Mouse (Mus musculus): ENCODE measurements at regions not wholly inside any gene's neighbourhood (a gene's known extent, or its start where the extent isn't known, plus 50 kb on each side); places are given as distances from the start of the nearest gene placed in this dataset.

- DNase-seq (ENCODE audit: low read depth, low spot score), result no peak
- Histone ChIP-seq H3K4me3 (ENCODE audit: control insufficient read depth in 1 of 2, insufficient read depth in 1 of 2, low read depth in 2 of 2, low read length in 2 of 2) (no peak overlapping the region), H3K79me2 (ENCODE audit: control insufficient read depth, insufficient read depth, low read length, poor library complexity) (no peaks in the 10 kb centered on the region), H3K4me1 (ENCODE audit: control insufficient read depth in 1 of 2, insufficient read depth in 2 of 2, low read length in 2 of 2) (no peaks in the 10 kb centered on the region), H3K27ac (ENCODE audit: control insufficient read depth, low read depth, low read length) (no peak overlapping the region), H3K9ac (ENCODE audit: control insufficient read depth, low read depth, low read length, poor library complexity, severe bottlenecking) (no peak overlapping the region), H3K27me3 (ENCODE audit: control insufficient read depth in 1 of 2, insufficient read depth in 2 of 2, low read length in 2 of 2) (no peaks in the 10 kb centered on the region), H3K36me3 (ENCODE audit: control insufficient read depth in 1 of 2, insufficient read depth in 2 of 2, low read length in 2 of 2) (no peaks in the 10 kb centered on the region), H3K9me3 (replicated peaks; ENCODE audit: insufficient read depth, low read length) (no peaks in the 10 kb centered on the region)
- TF ChIP-seq USF2 (IDR thresholded peaks at IDR 0.05; ENCODE audit: borderline replicate concordance in 1 of 2, insufficient read depth in 1 of 2, low read depth in 1 of 2, low read length in 2 of 2), result no peak
- no peak for TF ChIP-seq NRF1 (IDR thresholded peaks at IDR 0.05; ENCODE audit: insufficient read depth, low read depth, low read length, poor library complexity, severe bottlenecking)
- TF ChIP-seq ETS1 (IDR thresholded peaks at IDR 0.05; ENCODE audit: low read depth, low read length), result no peak
- no peak for TF ChIP-seq MEF2A (IDR thresholded peaks at IDR 0.05; ENCODE audit: extremely low read depth, insufficient replicate concordance, low read depth, low read length, poor library complexity, severe bottlenecking)
- TF ChIP-seq TAL1 (IDR thresholded peaks at IDR 0.05; ENCODE audit: low read length), result no peak
- no peak for TF ChIP-seq MAZ (IDR thresholded peaks at IDR 0.05; ENCODE audit: low read depth, low read length)
- no peak for TF ChIP-seq ZMIZ1 (IDR thresholded peaks at IDR 0.05; ENCODE audit: low read depth, low read length)
- no peak for TF ChIP-seq MYB (IDR thresholded peaks at IDR 0.05; ENCODE audit: low read depth, low read length)
- TF ChIP-seq KAT2A (conservative IDR thresholded peaks at IDR 0.05; ENCODE audit: low read depth, low read length), result no peak
- no peak for TF ChIP-seq HCFC1 (IDR thresholded peaks at IDR 0.05; ENCODE audit: low read depth, low read length)
- no peak for TF ChIP-seq MYC (IDR thresholded peaks at IDR 0.05; ENCODE audit: low read depth, low read length)
- no peak for TF ChIP-seq RAD21 (IDR thresholded peaks at IDR 0.05; ENCODE audit: low read depth, low read length)
Measured at GRCm38 (mm10) chr9:83725545-83725944, 80.5 kb downstream of the Elovl4 start.

- no peak overlapping the region for H3K27ac ChIP-seq (ENCODE audit: control insufficient read depth, low read depth, low read length)
- no peaks in the 10 kb centered on the region for H3K36me3 ChIP-seq (ENCODE audit: control insufficient read depth in 1 of 2, insufficient read depth in 2 of 2, low read length in 2 of 2)
- no peaks in the 10 kb centered on the region for H3K27me3 ChIP-seq (ENCODE audit: control insufficient read depth in 1 of 2, insufficient read depth in 2 of 2, low read length in 2 of 2)
Measured at GRCm38 (mm10) chr9:83720982-83721381, 85.1 kb downstream of the Elovl4 start.

More at GRCm38 (mm10) chr9:83720982-83721381, 85.1 kb downstream of the Elovl4 start:
- H3K4me3 ChIP-seq (ENCODE audit: control insufficient read depth in 1 of 2, insufficient read depth in 1 of 2, low read depth in 2 of 2, low read length in 2 of 2), result no peak overlapping the region
- H3K9ac ChIP-seq (ENCODE audit: control insufficient read depth, low read depth, low read length, poor library complexity, severe bottlenecking), result no peak overlapping the region
- no peaks in the 10 kb centered on the region for H3K9me3 ChIP-seq (replicated peaks; ENCODE audit: insufficient read depth, low read length)
- no peak for TF ChIP-seq GATA1 (IDR thresholded peaks at IDR 0.05; ENCODE audit: low read depth, low read length)
- TF ChIP-seq HCFC1 (IDR thresholded peaks at IDR 0.05; ENCODE audit: low read depth, low read length), result no peak
- TF ChIP-seq EP300 (IDR thresholded peaks at IDR 0.05; ENCODE audit: low read depth in 1 of 2, low read length in 2 of 2), result no peak
- TF ChIP-seq TBP (IDR thresholded peaks at IDR 0.05; ENCODE audit: low read depth, low read length), result no peak
- no peak for TF ChIP-seq MXI1 (IDR thresholded peaks at IDR 0.05; ENCODE audit: low read depth, low read length)
- no peak for TF ChIP-seq KAT2A (conservative IDR thresholded peaks at IDR 0.05; ENCODE audit: low read depth, low read length)
- no peak for TF ChIP-seq JUND (IDR thresholded peaks at IDR 0.05; ENCODE audit: low read depth, low read length)
- no peak for TF ChIP-seq TAL1 (IDR thresholded peaks at IDR 0.05; ENCODE audit: low read length)
- TF ChIP-seq GABPA (IDR thresholded peaks at IDR 0.05; ENCODE audit: low read depth, low read length), result no peak
- TF ChIP-seq UBTF (IDR thresholded peaks at IDR 0.05; ENCODE audit: borderline replicate concordance, insufficient read depth, low read depth, low read length), result no peak
- TF ChIP-seq POLR2AphosphoS2 (IDR thresholded peaks at IDR 0.05; ENCODE audit: low read length), result no peak
- no peak for TF ChIP-seq MAFK (IDR thresholded peaks at IDR 0.05; ENCODE audit: borderline replicate concordance, low read depth, low read length)
- no peak for TF ChIP-seq E2F4 (IDR thresholded peaks at IDR 0.05; ENCODE audit: borderline replicate concordance, low read depth, low read length)
- TF ChIP-seq CTCF (IDR thresholded peaks at IDR 0.05 in 2 of 3, conservative IDR thresholded peaks at IDR 0.05 in 1 of 3; ENCODE audit: control insufficient read depth in 1 of 3, insufficient read depth in 1 of 3, low read depth in 2 of 3, low read length in 3 of 3, poor library complexity in 1 of 3, severe bottlenecking in 1 of 3), result no peak
- H3K79me2 ChIP-seq (ENCODE audit: control insufficient read depth, insufficient read depth, low read length, poor library complexity), result no peaks in the 10 kb centered on the region
- no peak for DNase-seq (ENCODE audit: low read depth, low spot score)
- H3K4me1 ChIP-seq (ENCODE audit: control insufficient read depth in 1 of 2, insufficient read depth in 2 of 2, low read length in 2 of 2), result no peaks in the 10 kb centered on the region

All from MEL (cell line).